Mouse (Mus musculus) megakaryocyte, embryonic 14.5 days (primary cell): ENCODE measurements around the gene Gdap1l1.

Source experiments
- FLI1 ChIP-seq: IDR thresholded peaks from 2 replicates; pipeline ENCODE4 v1.6.1; 2012; ENCODE audit warnings: low read length, inconsistent platforms, mixed read lengths
- GATA1 ChIP-seq: IDR thresholded peaks from 3 replicates; pipeline ENCODE4 v1.6.1; 2012; ENCODE audit warnings: mixed read lengths, low read length, inconsistent platforms, borderline replicate concordance

- TF ChIP-seq GATA1 (no peak), FLI1 (no peak)
Measured at GRCm38 (mm10) chr2:163397905-163398304, 40.4 kb upstream of the Gdap1l1 start, which contains the start of gene Jph2.
